Mouse (Mus musculus): Measurements from ENCODE around the gene Chst11.

DNA sequence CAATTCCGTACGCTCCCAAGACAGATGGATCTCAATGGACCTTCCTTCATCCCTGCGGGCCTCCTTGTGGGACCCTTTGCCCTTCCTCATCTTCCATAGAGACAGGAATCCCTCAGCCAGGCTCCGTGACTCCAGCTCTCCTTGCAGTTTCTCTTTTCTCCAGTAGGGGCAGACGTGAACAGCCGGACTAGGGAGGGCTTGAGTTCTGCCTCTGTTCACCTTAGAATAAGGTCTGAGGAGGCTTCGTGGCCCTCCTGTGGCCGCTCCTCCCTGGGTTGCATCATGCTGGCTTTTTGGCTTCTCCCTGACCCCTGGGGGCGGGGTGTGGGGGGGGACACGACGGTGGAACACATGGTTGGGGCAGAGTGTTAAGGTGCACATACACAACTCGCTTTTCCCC lies 234.4 kb downstream of the Chst11 start:
- TF ChIP-seq GATA1 (IDR thresholded peaks at IDR 0.05; ENCODE audit: borderline replicate concordance, low read length) (no peak), FLI1 (IDR thresholded peaks at IDR 0.05; ENCODE audit: low read length) (no peak)

Data from megakaryocyte, embryonic 14.5 days (primary cell).